Mouse (Mus musculus) spleen, embryonic (tissue): ENCODE results near the gene Mmp19.

Experiments
- CTCF ChIA-PET: fragments of 350-600 bp; sonication (Branson Sonifier 250); formaldehyde crosslinking; loops from one replicate; lab custom pipeline; 2022; lab: Charles Lee

The Mmp19 gene

DNA sequence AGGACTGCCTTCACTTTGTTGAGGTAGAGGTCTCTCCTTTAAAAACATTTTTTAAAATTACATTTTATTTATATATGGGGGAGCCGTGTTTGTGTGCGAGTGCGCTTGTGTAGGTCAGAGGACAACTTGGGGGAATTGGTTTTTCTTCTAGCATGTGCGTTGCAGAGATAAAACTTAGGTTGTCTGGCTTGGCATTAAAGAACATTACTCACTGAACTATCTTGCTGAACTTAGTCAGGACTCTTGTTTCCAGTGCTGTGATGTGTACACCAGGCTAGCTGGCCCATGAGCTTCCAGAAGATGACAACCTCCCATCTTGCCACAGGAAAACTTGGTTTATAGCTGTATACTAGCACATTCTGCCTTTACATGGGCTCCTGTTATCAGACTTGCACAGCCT lies 56.0 kb downstream of the Mmp19 start:
- CTCF ChIA-PET, result no interaction called here

GRCm38 (mm10) chr10:128848426-128848825 lies 57.7 kb downstream of the Mmp19 start:
- CTCF ChIA-PET, result no interaction called here

- CTCF ChIA-PET, result interaction anchor here (0.8 kb wide), 1 partner anchor 46 kb away, joined by 21 read pairs; no protein-coding TSS in a partner anchor
Observed at GRCm38 (mm10) chr10:128850339-128850738, 59.6 kb downstream of the Mmp19 start.
